Mouse (Mus musculus): ENCODE measurements around the gene Traf4. TPM values are rescaled to one million over a fixed set of nuclear protein-coding genes. Genes with fewer than 3 reads are reported as not detected.
A peak's percentile ranks its signal among the peaks of the same experiment; 100 is the strongest.

The Traf4 gene
- polyA plus RNA-seq, 1 experiment from 2014 or later, result 83.8 TPM

GRCm38 (mm10) chr11:78163681-78164603 is 1.4 kb downstream of the Traf4 start:
- Histone ChIP-seq H3K36me3 (ENCODE audit: control insufficient read depth, insufficient read depth, low read length) (peaks cover 19% of the 10 kb centered on the region), H3K9ac (ENCODE audit: low read depth, low read length) (peak overlapping the region; percentile 99), H3K4me3 (ENCODE audit: low read depth, low read length) (peak overlapping the region; percentile 98), H3K27me3 (ENCODE audit: control insufficient read depth, insufficient read depth, low read depth, low read length) (no peaks in the 10 kb centered on the region), H3K4me1 (ENCODE audit: control insufficient read depth, insufficient read depth, low read length) (peaks cover 31% of the 10 kb centered on the region), H3K9me3 (replicated peaks; ENCODE audit: control insufficient read depth, low read length, poor library complexity, severe bottlenecking) (no peaks in the 10 kb centered on the region), H3K27ac (ENCODE audit: low read length) (peak overlapping the region; percentile 96), H3K4me2 (ENCODE audit: low read length) (peak overlapping the region; percentile 67)
- under 1% methylated on average over 21 of the region's 22 CpGs for WGBS
- peak; percentile 9; the same call in 1 of the 2 replicates for ATAC-seq

GRCm38 (mm10) chr11:78163045-78163444 is 2.3 kb downstream of the Traf4 start:
- no peaks in the 10 kb centered on the region for H3K9me3 ChIP-seq (replicated peaks; ENCODE audit: control insufficient read depth, low read length, poor library complexity, severe bottlenecking)

GRCm38 (mm10) chr11:78162504-78162903 is 2.9 kb downstream of the Traf4 start:
- H3K4me3 ChIP-seq (ENCODE audit: low read depth, low read length), result peak overlapping the region; percentile 98; the same call in 1 of the 2 replicates
- WGBS, result 32% methylated on average over 6 of the region's 6 CpGs
- peak overlapping the region; percentile 17; the same call in 1 of the 2 replicates for H3K9ac ChIP-seq (ENCODE audit: low read depth, low read length)
- H3K36me3 ChIP-seq (ENCODE audit: control insufficient read depth, insufficient read depth, low read length), result peaks cover 24% of the 10 kb centered on the region
- no peak for ATAC-seq
- no peaks in the 10 kb centered on the region for H3K9me3 ChIP-seq (replicated peaks; ENCODE audit: control insufficient read depth, low read length, poor library complexity, severe bottlenecking)
- no peaks in the 10 kb centered on the region for H3K27me3 ChIP-seq (ENCODE audit: control insufficient read depth, insufficient read depth, low read depth, low read length)
- H3K4me2 ChIP-seq (ENCODE audit: low read length), result peak overlapping the region; percentile 67
- peak overlapping the region; percentile 63 for H3K27ac ChIP-seq (ENCODE audit: low read length)
- H3K4me1 ChIP-seq (ENCODE audit: control insufficient read depth, insufficient read depth, low read length), result peaks cover 31% of the 10 kb centered on the region

More at GRCm38 (mm10) chr11:78163045-78163444, 2.3 kb downstream of the Traf4 start:
- Histone ChIP-seq H3K27me3 (ENCODE audit: control insufficient read depth, insufficient read depth, low read depth, low read length) (no peaks in the 10 kb centered on the region), H3K4me2 (ENCODE audit: low read length) (peak overlapping the region; percentile 67), H3K27ac (ENCODE audit: low read length) (peak overlapping the region; percentile 96), H3K36me3 (ENCODE audit: control insufficient read depth, insufficient read depth, low read length) (peaks cover 23% of the 10 kb centered on the region), H3K4me3 (ENCODE audit: low read depth, low read length) (peak overlapping the region; percentile 98), H3K4me1 (ENCODE audit: control insufficient read depth, insufficient read depth, low read length) (peaks cover 31% of the 10 kb centered on the region), H3K9ac (ENCODE audit: low read depth, low read length) (peak overlapping the region; percentile 99)
- ATAC-seq, result no peak
- WGBS, result 76% methylated on average over 2 of the region's 2 CpGs

- Histone ChIP-seq H3K27me3 (ENCODE audit: control insufficient read depth, insufficient read depth, low read depth, low read length) (no peaks in the 10 kb centered on the region), H3K9ac (ENCODE audit: low read depth, low read length) (0 out of 2 replicates have a peak overlapping the region, but pooled peaks have one; percentile 17), H3K27ac (ENCODE audit: low read length) (peak overlapping the region; percentile 63), H3K36me3 (ENCODE audit: control insufficient read depth, insufficient read depth, low read length) (peaks cover 24% of the 10 kb centered on the region), H3K9me3 (replicated peaks; ENCODE audit: control insufficient read depth, low read length, poor library complexity, severe bottlenecking) (no peaks in the 10 kb centered on the region), H3K4me3 (ENCODE audit: low read depth, low read length) (no peak overlapping the region), H3K4me1 (ENCODE audit: control insufficient read depth, insufficient read depth, low read length) (peaks cover 31% of the 10 kb centered on the region), H3K4me2 (ENCODE audit: low read length) (peak overlapping the region; percentile 67)
- WGBS, result 61% methylated on average over 4 of the region's 4 CpGs
- no peak for ATAC-seq
These were observed 3.4 kb downstream of the Traf4 start for GRCm38 (mm10) chr11:78161968-78162367.

- ATAC-seq, result no peak
- Histone ChIP-seq H3K4me3 (ENCODE audit: low read depth, low read length) (no peak overlapping the region), H3K4me1 (ENCODE audit: control insufficient read depth, insufficient read depth, low read length) (peaks cover 28% of the 10 kb centered on the region), H3K9ac (ENCODE audit: low read depth, low read length) (no peak overlapping the region), H3K9me3 (replicated peaks; ENCODE audit: control insufficient read depth, low read length, poor library complexity, severe bottlenecking) (no peaks in the 10 kb centered on the region), H3K27ac (ENCODE audit: low read length) (no peak overlapping the region), H3K4me2 (ENCODE audit: low read length) (no peak overlapping the region), H3K27me3 (ENCODE audit: control insufficient read depth, insufficient read depth, low read depth, low read length) (no peaks in the 10 kb centered on the region), H3K36me3 (ENCODE audit: control insufficient read depth, insufficient read depth, low read length) (peaks cover 24% of the 10 kb centered on the region)
- 93% methylated on average over 14 of the region's 14 CpGs for WGBS
These were observed 4.2 kb downstream of the Traf4 start for GRCm38 (mm10) chr11:78161169-78161568.

GRCm38 (mm10) chr11:78160675-78161074 is 4.7 kb downstream of the Traf4 start:
- 91% methylated on average over 3 of the region's 3 CpGs for WGBS
- H3K27me3 ChIP-seq (ENCODE audit: control insufficient read depth, insufficient read depth, low read depth, low read length), result no peaks in the 10 kb centered on the region
- H3K4me2 ChIP-seq (ENCODE audit: low read length), result no peak overlapping the region
- H3K36me3 ChIP-seq (ENCODE audit: control insufficient read depth, insufficient read depth, low read length), result peaks cover 24% of the 10 kb centered on the region
- no peak overlapping the region for H3K27ac ChIP-seq (ENCODE audit: low read length)
- no peak overlapping the region for H3K4me3 ChIP-seq (ENCODE audit: low read depth, low read length)
- no peak overlapping the region for H3K9ac ChIP-seq (ENCODE audit: low read depth, low read length)
- no peak for ATAC-seq
- H3K9me3 ChIP-seq (replicated peaks; ENCODE audit: control insufficient read depth, low read length, poor library complexity, severe bottlenecking), result no peaks in the 10 kb centered on the region
- peaks cover 23% of the 10 kb centered on the region for H3K4me1 ChIP-seq (ENCODE audit: control insufficient read depth, insufficient read depth, low read length)

- no peaks in the 10 kb centered on the region for H3K9me3 ChIP-seq (replicated peaks; ENCODE audit: control insufficient read depth, low read length, poor library complexity, severe bottlenecking)
- no peaks in the 10 kb centered on the region for H3K27me3 ChIP-seq (ENCODE audit: control insufficient read depth, insufficient read depth, low read depth, low read length)
- no peak for ATAC-seq
- WGBS, result 90% methylated on average over 18 of the region's 18 CpGs
- H3K4me2 ChIP-seq (ENCODE audit: low read length), result no peak overlapping the region
- H3K4me3 ChIP-seq (ENCODE audit: low read depth, low read length), result no peak overlapping the region
- H3K4me1 ChIP-seq (ENCODE audit: control insufficient read depth, insufficient read depth, low read length), result peaks cover 22% of the 10 kb centered on the region
- no peak overlapping the region for H3K27ac ChIP-seq (ENCODE audit: low read length)
- no peak overlapping the region for H3K9ac ChIP-seq (ENCODE audit: low read depth, low read length)
- H3K36me3 ChIP-seq (ENCODE audit: control insufficient read depth, insufficient read depth, low read length), result peaks cover 24% of the 10 kb centered on the region
These were observed 5.2 kb downstream of the Traf4 start for GRCm38 (mm10) chr11:78160171-78160570.

- no peaks in the 10 kb centered on the region for H3K27me3 ChIP-seq (ENCODE audit: control insufficient read depth, insufficient read depth, low read depth, low read length)
- H3K27ac ChIP-seq (ENCODE audit: low read length), result no peak overlapping the region
- H3K4me2 ChIP-seq (ENCODE audit: low read length), result no peak overlapping the region
- peaks cover 25% of the 10 kb centered on the region for H3K4me1 ChIP-seq (ENCODE audit: control insufficient read depth, insufficient read depth, low read length)
- no peak overlapping the region for H3K4me3 ChIP-seq (ENCODE audit: low read depth, low read length)
- 78% methylated on average over 7 of the region's 7 CpGs for WGBS
- H3K36me3 ChIP-seq (ENCODE audit: control insufficient read depth, insufficient read depth, low read length), result peaks cover 28% of the 10 kb centered on the region
- H3K9ac ChIP-seq (ENCODE audit: low read depth, low read length), result no peak overlapping the region
- ATAC-seq, result no peak
- H3K9me3 ChIP-seq (replicated peaks; ENCODE audit: control insufficient read depth, low read length, poor library complexity, severe bottlenecking), result no peaks in the 10 kb centered on the region
These were observed 5.8 kb downstream of the Traf4 start for GRCm38 (mm10) chr11:78159557-78159956.

GRCm38 (mm10) chr11:78159096-78159495 is 6.3 kb downstream of the Traf4 start:
- no peaks in the 10 kb centered on the region for H3K27me3 ChIP-seq (ENCODE audit: control insufficient read depth, insufficient read depth, low read depth, low read length)
- no peak overlapping the region for H3K4me2 ChIP-seq (ENCODE audit: low read length)
- 27% methylated on average over 2 of the region's 2 CpGs for WGBS
- no peaks in the 10 kb centered on the region for H3K9me3 ChIP-seq (replicated peaks; ENCODE audit: control insufficient read depth, low read length, poor library complexity, severe bottlenecking)
- no peak overlapping the region for H3K27ac ChIP-seq (ENCODE audit: low read length)
- peaks cover 30% of the 10 kb centered on the region for H3K36me3 ChIP-seq (ENCODE audit: control insufficient read depth, insufficient read depth, low read length)
- peaks cover 27% of the 10 kb centered on the region for H3K4me1 ChIP-seq (ENCODE audit: control insufficient read depth, insufficient read depth, low read length)
- H3K9ac ChIP-seq (ENCODE audit: low read depth, low read length), result no peak overlapping the region
- peak; percentile 14; the same call in 1 of the 2 replicates for ATAC-seq
- H3K4me3 ChIP-seq (ENCODE audit: low read depth, low read length), result no peak overlapping the region

All from midbrain, embryonic 16.5 days (tissue).